Mouse (Mus musculus) gastrocnemius, adult 8-10 months (tissue): ENCODE data around the gene Tmem238l. TPM values are rescaled to one million over a fixed set of nuclear protein-coding genes. Genes with fewer than 3 reads are reported as not detected.

ENCODE experiments used
- DNase-seq, 2 experiments: peaks; one replicate each; pipeline ENCODE4 v3.0.0; 2022; ENCODE audit warnings: low spot score in 2 of 2
- total RNA-seq, 4 experiments: library from RNA; stranded (reverse); gene quantifications; 2 replicates each; pipeline ENCODE4 v1.2.4; 2022

The Tmem238l gene
- not detected for total RNA-seq

GRCm38 (mm10) chr11:66956303-66956702 is at the start of gene Tmem238l:
Tmem238l (plus strand) TSS chr11:66956638.
- no peak for DNase-seq

GRCm38 (mm10) chr11:66911811-66912210 is 44.6 kb upstream of the Tmem238l start, which contains the start of gene Pirt:
Pirt (plus strand) TSS chr11:66911981.
- DNase-seq, result no peak

- no peak for DNase-seq
Observed at GRCm38 (mm10) chr11:66912531-66913458, 43.6 kb upstream of the Tmem238l start.

- no peak for DNase-seq
Observed at GRCm38 (mm10) chr11:66914249-66914648, 42.2 kb upstream of the Tmem238l start.

GRCm38 (mm10) chr11:66920012-66920411 is 36.4 kb upstream of the Tmem238l start:
- no peak for DNase-seq

- DNase-seq, result no peak
Observed at GRCm38 (mm10) chr11:66924095-66924823, 32.2 kb upstream of the Tmem238l start.

GRCm38 (mm10) chr11:66928311-66928710 is 28.1 kb upstream of the Tmem238l start:
- DNase-seq, result no peak

GRCm38 (mm10) chr11:66932827-66933599 is 23.4 kb upstream of the Tmem238l start:
- DNase-seq, result no peak

- DNase-seq, result no peak
Observed at GRCm38 (mm10) chr11:66934428-66935173, 21.8 kb upstream of the Tmem238l start.

GRCm38 (mm10) chr11:66942011-66942410 is 14.4 kb upstream of the Tmem238l start:
- no peak for DNase-seq

GRCm38 (mm10) chr11:66945224-66945767 is 11.1 kb upstream of the Tmem238l start:
- no peak for DNase-seq

GRCm38 (mm10) chr11:66946521-66946920 is 9.9 kb upstream of the Tmem238l start:
- DNase-seq, result no peak

- DNase-seq, result no peak
Observed at GRCm38 (mm10) chr11:66946922-66947321, 9.5 kb upstream of the Tmem238l start.

GRCm38 (mm10) chr11:66960797-66961196 is 4.4 kb downstream of the Tmem238l start:
- no peak for DNase-seq

- DNase-seq, result no peak
Observed at GRCm38 (mm10) chr11:66961447-66962176, 5.2 kb downstream of the Tmem238l start.

- no peak for DNase-seq
Observed at GRCm38 (mm10) chr11:66963462-66963861, 7.0 kb downstream of the Tmem238l start.

GRCm38 (mm10) chr11:66966500-66967116 is 10.2 kb downstream of the Tmem238l start:
- DNase-seq, result no peak

- no peak for DNase-seq
Observed at GRCm38 (mm10) chr11:66968575-66968974, 12.1 kb downstream of the Tmem238l start.

GRCm38 (mm10) chr11:66973507-66973906 is 17.1 kb downstream of the Tmem238l start:
- DNase-seq, result no peak
